Mouse (Mus musculus): ENCODE data around the gene Lingo2.

DNA sequence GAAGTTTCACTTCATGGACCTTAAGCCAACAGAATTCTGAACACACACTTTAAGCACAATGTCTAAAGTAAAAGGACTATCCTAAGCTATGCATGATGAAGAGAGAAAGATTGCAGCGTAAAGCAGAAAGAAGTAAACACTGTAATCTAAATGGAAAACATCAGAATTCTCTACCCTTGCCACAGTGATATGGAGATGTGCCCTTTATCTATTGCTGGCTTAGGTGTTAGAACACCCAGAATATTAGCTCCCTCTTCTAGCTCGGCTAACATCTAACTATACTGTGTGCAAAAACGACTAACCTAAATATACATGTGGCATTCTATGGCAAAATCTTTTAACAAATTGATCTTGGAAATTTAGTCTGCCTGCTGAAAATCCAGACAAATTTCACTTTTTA is 252.7 kb downstream of the Lingo2 start:
- TF ChIP-seq CTCF (IDR thresholded peaks at IDR 0.05; ENCODE audit: extremely low read depth, insufficient read depth, low read length) = no peak
- TF ChIP-seq POLR2A (IDR thresholded peaks at IDR 0.05; ENCODE audit: extremely low read depth, insufficient read depth, low read length) = no peak

All from cortical plate, adult 2 months (tissue).